11 mouse cellular contexts compared by ENCODE assay signal in genomic region chr16:30792738-30793377, GRCm38 (mm10).
DNase-seq lines count a peak whose midpoint lies in the region; ATAC-seq lines count a peak whose summit lies in the region.
"Had no signal": no experiment of that assay in that cellular context is flagged by ENCODE, and none has a peak within 500 bp of the region (broad histone marks: within the 10 kb centered on the region; RNA-seq: fewer than 3 reads in every experiment).

No protein-coding gene starts in this region.

- no peak for DNase-seq in forebrain, embryonic 11.5 days (ENCODE audit: low spot score)
- peak; percentile 48 for DNase-seq in kidney, postnatal 10 days
- no peak for DNase-seq in kidney, adult 8-10 months
- peak; percentile 75 for DNase-seq in MN1 (ENCODE audit: low spot score)
- DNase-seq in layer of hippocampus, adult 9-11 months: no peak
- DNase-seq in natural killer cell, adult 2 months (ENCODE audit: low spot score in 2 of 2): no peak
- DNase-seq: adrenal gland, postnatal 25 days; liver, postnatal 0 days had no signal

- H3K4me3 ChIP-seq in forebrain, embryonic 13.5 days: no peak overlapping the region
- H3K4me3 ChIP-seq in forebrain, embryonic 11.5 days (ENCODE audit: low read depth, low read length): no peak overlapping the region
- no peak overlapping the region for H3K4me3 ChIP-seq in forebrain, embryonic 16.5 days (replicated peaks; ENCODE audit: low read length)
- H3K4me3 ChIP-seq: myocyte had no signal

- H3K9ac ChIP-seq in forebrain, embryonic 13.5 days: no peak overlapping the region
- H3K9ac ChIP-seq in forebrain, embryonic 11.5 days (ENCODE audit: low read length): no peak overlapping the region
- H3K9ac ChIP-seq in forebrain, embryonic 16.5 days (replicated peaks; ENCODE audit: low read depth, low read length): no peak overlapping the region
- H3K9ac ChIP-seq: liver, postnatal 0 days had no signal

- H3K27ac ChIP-seq in forebrain, embryonic 13.5 days: no peak overlapping the region
- no peak overlapping the region for H3K27ac ChIP-seq in forebrain, embryonic 11.5 days (ENCODE audit: low read depth, low read length)
- peak overlapping the region; percentile 12; the same call in 1 of the 2 replicates for H3K27ac ChIP-seq in forebrain, embryonic 16.5 days (ENCODE audit: low read length)

- no peaks in the 10 kb centered on the region for H3K36me3 ChIP-seq in forebrain, embryonic 13.5 days (ENCODE audit: poor library complexity, severe bottlenecking)
- H3K36me3 ChIP-seq in forebrain, embryonic 11.5 days (ENCODE audit: control insufficient read depth, insufficient read depth, low read length): no peaks in the 10 kb centered on the region
- no peaks in the 10 kb centered on the region for H3K36me3 ChIP-seq in forebrain, embryonic 16.5 days (ENCODE audit: control insufficient read depth, insufficient read depth)

- H3K27me3 ChIP-seq in forebrain, embryonic 13.5 days: no peaks in the 10 kb centered on the region
- no peaks in the 10 kb centered on the region for H3K27me3 ChIP-seq in forebrain, embryonic 11.5 days (ENCODE audit: control insufficient read depth, insufficient read depth, low read length)
- no peaks in the 10 kb centered on the region for H3K27me3 ChIP-seq in forebrain, embryonic 16.5 days (replicated peaks; ENCODE audit: control insufficient read depth, insufficient read depth, low read length)

- peaks cover 28% of the 10 kb centered on the region for H3K4me1 ChIP-seq in forebrain, embryonic 13.5 days
- peaks cover 4% of the 10 kb centered on the region; the same call in 1 of the 2 replicates for H3K4me1 ChIP-seq in forebrain, embryonic 11.5 days (replicated peaks; ENCODE audit: control insufficient read depth, insufficient read depth, low read length)
- H3K4me1 ChIP-seq in forebrain, embryonic 16.5 days (replicated peaks; ENCODE audit: control insufficient read depth, insufficient read depth, low read length): peaks cover 31% of the 10 kb centered on the region

- H3K4me2 ChIP-seq in forebrain, embryonic 13.5 days: no peak overlapping the region
- H3K4me2 ChIP-seq in forebrain, embryonic 11.5 days (ENCODE audit: low read depth, low read length, severe bottlenecking): no peak overlapping the region
- no peak overlapping the region; the same call in 1 of the 2 replicates for H3K4me2 ChIP-seq in forebrain, embryonic 16.5 days (ENCODE audit: low read length)

- H3K9me3 ChIP-seq in forebrain, embryonic 13.5 days (replicated peaks): no peaks in the 10 kb centered on the region
- H3K9me3 ChIP-seq in forebrain, embryonic 11.5 days (ENCODE audit: control insufficient read depth, low read length): no peaks in the 10 kb centered on the region
- H3K9me3 ChIP-seq in forebrain, embryonic 16.5 days (ENCODE audit: control insufficient read depth, low read length): no peaks in the 10 kb centered on the region

- peak; percentile 66; the same call in 1 of the 2 replicates for ATAC-seq in forebrain, embryonic 13.5 days
- no peak for ATAC-seq in forebrain, embryonic 11.5 days (replicated peaks; ENCODE audit: low FRiP score)
- peak; percentile 64 for ATAC-seq in forebrain, embryonic 16.5 days
- ATAC-seq: liver, postnatal 0 days had no signal

- WGBS in forebrain, embryonic 13.5 days: 72% methylated on average over 11 of the region's 11 CpGs
- 84% methylated on average over 11 of the region's 11 CpGs for WGBS in forebrain, embryonic 11.5 days
- WGBS in forebrain, embryonic 16.5 days: 57% methylated on average over 11 of the region's 11 CpGs

Comparison
In these comparisons a context has a peak if more than half of its experiments do, and no peak if none do; other contexts are left out.
1. DNase-seq: peak in kidney, postnatal 10 days (single experiment) and MN1 (single experiment); none in forebrain, embryonic 11.5 days (single experiment), kidney, adult 8-10 months (0 of 2), layer of hippocampus, adult 9-11 months (single experiment) and natural killer cell, adult 2 months (0 of 2).